Mouse (Mus musculus) kidney, postnatal 36 days (tissue): ENCODE measurements around the gene Med19.

Experiments used
- DNase-seq, 2 experiments: peaks; one replicate each; pipeline ENCODE4 v3.0.0; 2021 to 2022; ENCODE audit warnings: mixed read lengths in 2 of 2

Med19 gene

GRCm38 (mm10) chr2:84677968-84678880, at the start of gene Med19, which contains the start of gene Gm28635:
Gene Med19, plus strand, starts transcription at chr2:84678402.
Gene Gm28635, minus strand, starts transcription at chr2:84678041.
- DNase-seq, result peak; percentile 94 to 99

- no peak for DNase-seq
These were observed 46.2 kb upstream of the Med19 start for GRCm38 (mm10) chr2:84632001-84632400.

- peak in 1 of 2 experiments; percentile 30 for DNase-seq
These were observed 45.2 kb upstream of the Med19 start for GRCm38 (mm10) chr2:84632999-84633398.

GRCm38 (mm10) chr2:84634006-84634405, 44.2 kb upstream of the Med19 start:
- no peak for DNase-seq

GRCm38 (mm10) chr2:84634934-84635482, 43.2 kb upstream of the Med19 start:
- DNase-seq, result peak in 1 of 2 experiments; percentile 31

- peak; percentile 97 to 98 for DNase-seq
These were observed 42.6 kb upstream of the Med19 start for GRCm38 (mm10) chr2:84635611-84636010.

- DNase-seq, result peak; percentile 66 to 83
These were observed 41.9 kb upstream of the Med19 start for GRCm38 (mm10) chr2:84636231-84636741.

- DNase-seq, result peak in 1 of 2 experiments; percentile 56
These were observed 40.6 kb upstream of the Med19 start for GRCm38 (mm10) chr2:84637452-84638165.

GRCm38 (mm10) chr2:84638428-84639220, 39.6 kb upstream of the Med19 start:
- DNase-seq, result no peak

- no peak for DNase-seq
These were observed 37.4 kb upstream of the Med19 start for GRCm38 (mm10) chr2:84640833-84641232.

- no peak for DNase-seq
These were observed 32.1 kb upstream of the Med19 start for GRCm38 (mm10) chr2:84646138-84646537.

GRCm38 (mm10) chr2:84647051-84647568, 31.1 kb upstream of the Med19 start:
- DNase-seq, result no peak

GRCm38 (mm10) chr2:84648369-84648768, 29.8 kb upstream of the Med19 start:
- DNase-seq, result no peak

GRCm38 (mm10) chr2:84649674-84650073, 28.5 kb upstream of the Med19 start:
- DNase-seq, result peak in 1 of 2 experiments; percentile 50

GRCm38 (mm10) chr2:84650464-84651195, 27.6 kb upstream of the Med19 start, which contains the start of gene Ctnnd1:
Gene Ctnnd1, minus strand, starts transcription at chr2:84650765.
- DNase-seq, result peak; percentile 87 to 94

GRCm38 (mm10) chr2:84653354-84653753, 24.8 kb upstream of the Med19 start:
- DNase-seq, result no peak

- no peak for DNase-seq
These were observed 22.3 kb upstream of the Med19 start for GRCm38 (mm10) chr2:84655864-84656263.

- DNase-seq, result no peak
These were observed 19.4 kb upstream of the Med19 start, which contains the start of gene Btbd18 for GRCm38 (mm10) chr2:84658806-84659205. Gene Btbd18, plus strand, starts transcription at chr2:84659079.

GRCm38 (mm10) chr2:84660253-84660652, 17.9 kb upstream of the Med19 start:
- DNase-seq, result peak; percentile 68 to 79

- DNase-seq, result peak; percentile 58 to 84
These were observed 15.3 kb upstream of the Med19 start for GRCm38 (mm10) chr2:84662866-84663265.

GRCm38 (mm10) chr2:84666081-84666480, 12.1 kb upstream of the Med19 start:
- peak; percentile 41 to 55 for DNase-seq
